Mouse (Mus musculus) embryonic fibroblast, embryonic 13.5 days (primary cell): ENCODE data around the gene Tom1l2.

Experiments used
- CTCF ChIP-seq: IDR thresholded peaks from 2 replicates; pipeline ENCODE4 v1.5.1; 2011; ENCODE audit warnings: mild to moderate bottlenecking, control low read depth, low read length, moderate library complexity, borderline replicate concordance; ENCODE audit not compliant: insufficient read depth
- POLR2A ChIP-seq: IDR thresholded peaks from 2 replicates; pipeline ENCODE4 v1.6.1; 2011; ENCODE audit warnings: low read depth, mild to moderate bottlenecking, control low read depth, low read length, moderate library complexity

DNA sequence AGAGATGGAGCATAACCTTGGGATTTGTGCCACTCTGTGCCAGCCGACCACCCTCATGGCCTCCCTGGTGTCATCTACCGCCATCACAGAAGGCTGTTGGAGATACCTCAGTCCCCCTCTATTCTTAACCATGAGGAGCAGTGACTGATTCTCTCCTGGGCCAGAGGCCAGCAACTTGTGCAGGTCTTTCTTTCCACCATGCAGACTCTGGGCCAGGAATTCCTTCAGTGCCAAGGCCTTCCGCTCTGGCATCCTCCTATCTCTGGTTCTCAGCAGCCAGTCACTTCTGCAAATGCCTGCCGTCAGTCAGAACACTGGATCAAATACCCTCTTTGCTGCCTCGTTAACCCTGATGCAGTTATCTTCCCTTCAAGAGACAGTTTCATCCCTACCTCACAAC is 98.4 kb downstream of the Tom1l2 start:
- TF ChIP-seq CTCF (no peak), POLR2A (no peak)
